Mouse (Mus musculus): ENCODE results near the gene Tenm4.

GRCm38 (mm10) chr7:96910310-96910960 lies 739.4 kb downstream of the Tenm4 start:
- TF ChIP-seq MAFK (IDR thresholded peaks at IDR 0.05; ENCODE audit: borderline replicate concordance, low read depth, low read length) (no peak), POLR2A (IDR thresholded peaks at IDR 0.05; ENCODE audit: control insufficient read depth in 1 of 2, insufficient read depth in 1 of 2, low read depth in 1 of 2, low read length in 2 of 2, poor library complexity in 1 of 2) (no peak), GATA1 (IDR thresholded peaks at IDR 0.05; ENCODE audit: low read depth, low read length) (no peak), CHD2 (IDR thresholded peaks at IDR 0.05; ENCODE audit: low read length) (no peak)
